Mouse (Mus musculus): ENCODE results near the gene Tmem150b.

DNA sequence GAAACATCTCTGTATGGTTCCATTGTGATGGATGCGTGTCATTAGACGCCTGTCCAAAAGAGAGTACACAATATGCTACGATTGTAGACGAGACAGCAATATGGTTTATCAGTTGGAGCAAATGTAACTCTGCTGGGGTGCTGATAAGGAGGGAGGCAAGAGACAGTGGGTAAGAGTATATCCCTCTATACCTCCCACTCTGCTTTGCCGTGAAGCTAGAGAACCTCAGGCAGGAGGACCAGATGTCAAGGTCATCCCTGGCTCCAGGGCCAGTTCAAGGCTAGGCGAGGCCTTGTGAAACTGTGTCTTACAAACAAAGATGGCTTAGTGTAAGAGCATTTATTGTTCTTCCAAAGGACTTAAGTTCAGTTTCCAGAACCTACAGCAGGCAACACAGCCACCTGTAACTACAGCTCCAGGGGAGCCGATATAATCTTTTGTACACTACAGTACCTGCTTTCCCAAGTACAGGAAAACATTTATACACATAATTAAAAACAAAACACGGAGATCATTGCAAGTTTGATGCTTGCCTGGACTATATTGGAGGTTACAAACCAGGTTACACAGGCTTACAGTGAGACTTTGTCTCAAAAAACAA is 54.3 kb downstream of the Tmem150b start:
- TF ChIP-seq POLR2A (IDR thresholded peaks at IDR 0.05; ENCODE audit: low read depth, low read length) (no peak), CTCF (IDR thresholded peaks at IDR 0.05; ENCODE audit: extremely low read depth, insufficient read length, insufficient replicate concordance, low read depth, low read length) (no peak)
